Mouse (Mus musculus) erythroblast, embryonic 14.5 days (primary cell): ENCODE results near the gene Mapre1.

Source experiments
- GATA1 ChIP-seq: IDR thresholded peaks from 2 replicates; pipeline ENCODE4 v1.6.1; 2012; ENCODE audit warnings: low read length, inconsistent platforms, mixed read lengths
- TAL1 ChIP-seq: IDR thresholded peaks from 3 replicates; pipeline ENCODE4 v1.6.1; 2012; ENCODE audit warnings: low read length, inconsistent platforms, mixed read lengths

GRCm38 (mm10) chr2:153793366-153793765 lies 52.3 kb downstream of the Mapre1 start:
- TF ChIP-seq TAL1 (no peak), GATA1 (no peak)
